Mouse (Mus musculus) B cell, adult 2 months (primary cell): ENCODE measurements around the gene Stpg2.
"Not testable (repeated sequence)": the region's sequence is repeated elsewhere in the genome, so short reads cannot be mapped to it uniquely, and the experiment has no call there.

Experiments used
- DNase-seq, 2 experiments: peaks; one replicate each; pipeline ENCODE4 v3.0.0; 2022

The Stpg2 gene

DNA sequence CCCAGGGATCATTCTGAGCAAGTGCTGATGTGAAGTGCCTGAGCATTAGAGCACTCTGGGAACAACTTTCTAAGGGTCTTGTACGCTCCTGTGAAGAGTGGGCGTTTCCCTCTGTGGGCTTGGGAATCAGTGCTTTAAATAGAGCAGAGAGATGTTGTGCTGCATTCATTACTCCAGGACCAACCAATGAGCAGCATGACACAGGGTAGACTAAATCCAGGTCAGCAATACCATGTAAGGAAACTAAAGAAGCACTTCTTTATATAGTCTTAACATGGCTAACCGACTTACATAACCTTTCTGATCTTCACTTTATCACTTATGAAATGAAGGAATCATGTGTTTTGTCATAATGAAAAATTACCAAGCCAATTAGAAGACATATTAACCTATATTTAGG, 290.4 kb downstream of the Stpg2 start:
- no peak for DNase-seq

DNA sequence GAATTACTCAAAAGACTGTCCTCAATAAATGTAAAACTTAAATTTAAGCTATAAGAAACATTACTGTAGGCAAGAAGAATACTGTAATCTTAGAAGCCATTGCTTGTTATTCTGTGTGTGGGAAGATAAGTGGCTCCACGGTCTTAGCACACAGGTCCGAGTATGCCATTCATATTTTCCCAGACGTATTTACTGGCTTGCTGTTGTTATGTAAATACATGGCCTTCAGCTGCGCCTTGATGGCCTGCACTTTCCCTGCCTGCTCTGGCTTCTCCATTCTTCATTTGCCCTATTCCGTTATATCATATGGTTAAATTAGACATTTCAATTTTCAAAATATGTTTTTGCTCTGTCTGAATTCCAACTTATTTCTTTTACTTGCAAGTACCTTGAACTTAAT, 296.7 kb downstream of the Stpg2 start:
- no peak for DNase-seq

DNA sequence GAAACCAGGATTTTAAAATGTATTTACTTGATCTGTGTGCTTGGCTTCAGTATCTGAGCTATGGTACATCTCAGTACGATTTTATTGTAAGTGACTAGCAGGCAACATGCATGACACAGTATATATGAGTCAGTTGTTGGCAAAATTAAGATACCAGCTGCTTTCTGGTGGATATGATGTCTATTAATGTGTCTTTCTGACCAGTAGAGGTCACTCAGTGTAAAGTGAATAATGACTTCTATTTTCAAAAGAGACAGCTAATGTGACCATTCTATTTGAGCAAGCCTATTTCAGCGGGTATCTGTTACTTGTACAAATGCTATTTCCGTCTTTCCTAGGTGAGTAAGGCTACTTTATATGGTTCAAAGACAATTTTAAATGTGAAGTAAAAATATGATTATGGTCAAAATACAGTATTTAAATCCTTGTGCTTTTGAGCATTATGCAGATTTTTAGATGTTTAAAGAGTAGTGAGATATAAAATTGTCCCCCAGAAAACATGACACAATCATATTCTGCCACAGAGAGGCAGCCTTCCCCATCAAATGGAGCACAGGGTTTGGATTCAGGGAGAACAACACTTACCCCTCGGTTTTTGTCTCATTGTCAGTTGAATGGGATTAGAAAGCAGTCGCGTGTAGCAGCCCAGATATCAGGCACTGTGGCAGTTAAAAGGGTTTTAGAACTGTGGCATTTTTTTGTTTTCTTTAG, 303.9 kb downstream of the Stpg2 start:
- DNase-seq, result no peak

DNA sequence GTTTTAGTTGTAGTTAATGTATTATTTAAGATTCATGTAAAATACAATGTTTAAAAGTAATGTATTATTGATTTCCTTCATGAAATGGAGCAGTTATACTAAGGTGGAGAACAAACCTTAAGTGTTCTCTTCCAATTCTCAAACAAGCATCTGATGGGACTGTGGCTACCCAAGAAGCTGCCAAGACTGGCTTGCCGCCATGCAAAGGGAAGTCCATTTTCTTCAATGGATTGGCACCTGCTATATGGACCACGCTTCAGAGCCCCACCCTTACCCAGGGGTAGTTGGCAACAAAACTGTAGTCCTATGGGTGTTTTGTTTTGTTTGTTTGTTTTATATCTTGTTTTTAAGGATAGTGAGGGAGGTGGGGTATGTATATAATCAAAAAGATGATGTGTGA, 373.0 kb downstream of the Stpg2 start:
- no peak for DNase-seq

DNA sequence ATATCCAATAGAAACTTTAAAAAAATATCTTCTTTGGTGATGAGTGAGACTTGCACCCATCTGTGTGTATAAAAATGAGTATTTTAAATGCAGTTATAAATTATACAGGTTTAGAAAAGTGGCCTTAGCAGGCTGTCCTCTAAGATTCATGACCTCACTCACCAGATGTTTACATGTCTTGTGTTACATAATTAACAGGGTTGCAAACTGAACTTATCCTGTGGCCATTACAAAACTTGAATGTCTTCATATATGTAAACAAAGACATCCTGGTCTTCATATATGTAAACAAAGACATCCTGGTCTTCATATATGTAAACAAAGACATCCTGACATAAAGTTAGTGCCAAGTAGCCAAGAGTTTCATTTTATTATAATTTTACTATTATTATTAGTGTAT, 375.8 kb downstream of the Stpg2 start:
- DNase-seq, result no peak

DNA sequence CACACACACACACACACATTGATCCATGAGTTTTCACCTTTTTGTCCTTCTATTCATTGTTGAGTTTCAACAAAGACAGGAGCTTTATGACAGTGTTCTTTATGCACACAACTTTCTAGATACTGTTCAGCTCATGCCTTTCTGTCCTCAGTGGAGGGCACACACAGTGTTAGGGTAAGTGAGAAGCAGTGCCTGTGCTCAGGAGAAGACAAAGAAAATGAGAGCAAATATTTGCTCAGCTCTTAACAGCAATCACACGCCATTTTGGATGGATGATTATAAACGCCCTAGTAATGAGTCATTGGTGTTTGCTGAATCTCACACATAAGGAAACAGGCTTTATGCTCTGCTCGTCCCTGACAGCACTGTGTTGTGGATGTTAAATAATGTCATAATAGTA, 394.0 kb downstream of the Stpg2 start:
- no peak for DNase-seq

DNA sequence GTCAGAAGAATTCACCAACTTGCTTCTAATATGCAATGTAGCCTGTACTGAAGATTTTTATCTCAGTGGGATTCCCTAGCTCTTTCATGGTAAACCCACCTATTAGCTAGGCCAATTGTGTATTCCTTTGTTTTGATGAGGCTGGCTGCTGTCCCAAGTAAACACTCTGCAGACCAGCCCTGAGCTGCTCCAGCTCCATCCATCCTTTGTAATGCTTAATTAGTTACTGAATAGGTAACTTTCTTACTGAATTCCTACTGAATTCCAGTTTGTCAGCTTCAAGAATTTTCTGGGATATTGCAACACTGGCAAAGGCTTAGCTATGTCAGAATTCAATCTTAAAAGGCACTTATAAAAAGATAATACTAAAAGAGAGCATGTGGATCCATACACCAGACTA, 402.8 kb downstream of the Stpg2 start:
- not testable (repeated sequence) for DNase-seq

DNA sequence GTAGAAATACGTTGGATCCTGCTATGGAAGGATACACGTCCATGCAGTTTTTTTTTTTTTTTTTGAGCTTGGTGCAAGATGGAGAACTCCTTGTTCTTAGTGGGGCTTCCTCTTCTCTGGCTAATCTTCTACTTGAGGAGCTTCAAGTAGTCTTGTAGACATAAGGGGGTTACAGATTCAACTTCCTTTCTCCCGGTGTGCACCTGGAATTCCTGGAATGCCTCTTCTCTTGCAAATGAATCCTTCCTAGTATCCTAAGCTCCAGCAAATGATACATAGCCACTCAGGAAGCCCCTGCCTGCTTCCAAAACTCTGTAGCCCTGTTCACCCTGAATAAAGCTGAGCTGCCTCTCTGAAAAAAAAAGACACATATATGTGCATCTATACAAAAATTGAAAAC, 409.1 kb downstream of the Stpg2 start:
- DNase-seq, result no peak

DNA sequence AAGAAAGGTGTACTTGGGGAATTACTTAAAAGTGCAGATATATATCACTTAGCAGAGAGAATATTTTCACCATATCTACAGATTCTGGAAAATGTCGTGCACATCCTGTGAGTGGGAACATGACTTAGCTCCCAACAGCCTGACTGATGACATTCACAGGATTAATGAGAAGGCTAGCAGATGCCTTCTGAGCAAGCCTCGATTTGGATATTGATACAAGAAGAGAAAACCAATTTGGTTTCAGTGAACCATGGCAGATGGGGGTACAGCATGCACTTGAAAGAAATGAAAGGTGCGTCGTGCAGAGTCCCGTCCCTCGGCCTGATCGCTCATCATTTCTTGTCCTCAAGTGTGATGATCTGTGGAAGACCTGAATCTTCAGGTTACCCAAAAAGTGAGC, 410.3 kb downstream of the Stpg2 start:
- DNase-seq, result no peak

DNA sequence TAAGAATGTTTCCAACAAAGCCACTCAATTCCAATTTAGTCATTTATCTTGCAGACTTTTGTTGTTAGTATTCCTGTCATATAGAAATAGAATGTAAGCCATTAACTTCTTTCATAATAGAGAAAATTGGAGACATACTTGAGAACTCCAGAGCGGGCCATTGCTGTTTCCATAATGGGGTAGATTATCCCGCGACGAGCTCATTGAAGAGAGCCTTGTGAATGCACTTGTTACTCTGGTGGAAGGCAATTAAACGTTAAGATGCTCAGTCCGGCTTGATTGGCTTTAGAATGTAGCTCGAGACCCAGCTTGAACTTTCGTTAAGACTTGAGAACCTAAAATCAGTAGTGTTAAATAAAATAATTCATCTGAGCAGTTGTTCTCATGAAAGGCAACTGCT, 432.4 kb downstream of the Stpg2 start:
- no peak for DNase-seq

DNA sequence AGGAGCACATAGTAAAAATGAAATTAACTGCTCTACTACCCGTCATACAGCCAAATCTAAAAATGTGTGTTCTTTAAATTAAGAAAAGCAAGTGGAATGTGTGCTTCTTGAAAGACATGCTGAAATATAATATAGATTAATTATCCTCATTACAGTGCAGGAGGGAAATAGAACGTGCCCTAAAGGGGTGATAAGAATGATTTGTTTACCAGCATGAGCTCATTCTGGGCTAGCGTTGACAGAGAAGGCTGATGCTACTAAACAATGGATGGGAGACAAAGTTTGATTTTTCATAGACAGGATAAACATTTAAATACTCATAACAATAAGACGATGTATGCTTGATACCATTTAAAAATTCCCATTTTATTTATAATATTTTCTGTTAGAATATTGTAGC, 446.0 kb downstream of the Stpg2 start:
- no peak for DNase-seq

DNA sequence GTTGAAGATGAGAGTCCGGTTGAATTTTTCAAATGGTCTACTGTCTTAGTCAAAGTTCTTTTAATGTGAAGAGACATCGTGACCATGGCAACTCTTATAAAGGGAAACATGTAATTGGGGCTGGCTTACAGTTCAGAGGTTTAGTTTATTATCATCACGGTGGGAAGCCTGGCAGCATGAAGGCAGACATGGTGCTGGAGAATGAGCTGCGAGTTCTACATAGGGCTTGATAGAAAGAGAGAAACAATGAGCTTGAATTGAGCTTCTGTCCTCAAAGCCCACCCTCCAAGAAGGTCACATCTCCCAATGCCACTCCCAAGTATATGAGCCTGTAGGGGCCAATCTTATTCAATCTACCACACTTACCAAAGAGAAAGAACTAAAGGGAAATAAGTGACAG, 453.9 kb downstream of the Stpg2 start:
- DNase-seq, result no peak

DNA sequence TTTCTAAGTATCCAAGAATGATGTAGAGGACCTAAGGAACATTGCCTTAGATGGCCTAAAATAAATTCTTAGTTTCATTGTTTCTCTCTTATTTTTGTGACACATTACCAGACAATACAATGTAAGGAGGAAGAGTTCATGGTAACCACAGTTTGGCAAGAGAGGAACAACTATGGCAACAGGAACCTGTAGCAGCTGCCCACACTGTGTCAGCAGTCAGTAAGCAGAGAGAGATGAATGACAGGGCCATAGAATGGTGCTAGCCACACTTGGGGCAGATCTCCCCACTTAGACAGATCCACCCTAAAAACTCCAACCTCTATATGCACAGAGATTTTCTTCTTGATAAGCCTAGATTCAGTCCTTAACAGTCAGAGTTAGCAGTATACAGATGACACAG, 456.7 kb downstream of the Stpg2 start:
- no peak for DNase-seq

DNA sequence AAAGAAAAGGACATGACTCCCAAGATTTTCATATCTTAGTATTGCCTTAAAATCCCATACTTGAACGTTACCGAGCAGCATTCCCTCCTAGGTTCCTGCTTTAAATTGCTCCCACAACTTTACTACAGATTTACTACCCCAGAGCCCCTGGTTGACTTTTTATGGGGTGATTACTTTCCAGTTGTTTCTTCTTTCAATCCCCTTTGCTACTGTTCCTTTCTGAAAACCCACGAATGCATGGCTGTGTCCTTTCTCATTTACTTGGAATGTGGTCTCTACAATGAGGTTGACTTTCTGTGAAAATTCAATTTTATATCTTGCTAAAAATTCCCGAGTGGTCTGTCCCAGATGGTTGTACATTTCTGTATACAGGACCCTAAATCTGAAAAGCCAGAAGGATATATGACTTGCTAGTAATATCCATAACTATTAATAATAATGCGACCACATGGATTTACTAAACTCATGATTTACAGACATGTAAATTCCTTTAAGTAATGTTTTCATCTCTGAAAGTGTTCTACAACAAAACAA, 458.3 kb downstream of the Stpg2 start:
- DNase-seq, result no peak

DNA sequence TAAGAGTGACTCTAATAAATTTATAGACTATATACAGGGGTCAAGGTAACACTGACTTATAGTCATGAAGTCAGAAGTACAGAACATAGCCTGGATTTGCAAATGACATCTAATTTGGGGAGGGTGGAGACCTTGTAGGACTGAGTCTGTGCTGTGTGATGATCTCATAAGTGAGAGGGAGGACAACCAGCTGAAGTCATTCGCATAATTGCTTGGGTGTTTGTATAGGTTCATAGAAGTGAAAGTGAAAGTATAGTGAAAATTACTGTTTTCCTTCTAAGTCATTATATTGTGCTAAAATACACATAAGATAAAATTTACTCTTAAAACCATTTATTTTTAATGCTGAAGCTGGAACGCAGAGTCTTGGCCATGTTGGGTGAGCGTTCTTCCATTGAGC, 459.6 kb downstream of the Stpg2 start:
- DNase-seq, result no peak

DNA sequence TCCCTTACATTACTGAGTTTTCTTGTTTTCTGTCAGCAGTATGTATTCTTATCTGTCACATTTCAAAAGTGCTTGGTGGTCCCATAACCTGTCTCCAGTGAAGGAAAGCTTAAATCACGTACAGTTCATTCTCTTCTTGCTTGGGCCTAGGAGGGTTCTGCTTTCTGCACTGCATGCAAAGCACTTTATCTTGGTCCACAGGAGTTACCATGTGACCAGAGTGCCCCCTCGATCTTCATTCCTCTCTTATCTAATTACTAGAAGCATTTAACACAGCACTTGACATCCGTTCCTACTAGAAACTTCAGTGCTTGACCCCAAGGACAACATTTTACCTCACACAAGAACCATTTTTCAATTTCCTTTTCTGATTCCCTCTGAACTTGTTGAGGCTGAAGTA, 470.7 kb downstream of the Stpg2 start:
- DNase-seq, result no peak

DNA sequence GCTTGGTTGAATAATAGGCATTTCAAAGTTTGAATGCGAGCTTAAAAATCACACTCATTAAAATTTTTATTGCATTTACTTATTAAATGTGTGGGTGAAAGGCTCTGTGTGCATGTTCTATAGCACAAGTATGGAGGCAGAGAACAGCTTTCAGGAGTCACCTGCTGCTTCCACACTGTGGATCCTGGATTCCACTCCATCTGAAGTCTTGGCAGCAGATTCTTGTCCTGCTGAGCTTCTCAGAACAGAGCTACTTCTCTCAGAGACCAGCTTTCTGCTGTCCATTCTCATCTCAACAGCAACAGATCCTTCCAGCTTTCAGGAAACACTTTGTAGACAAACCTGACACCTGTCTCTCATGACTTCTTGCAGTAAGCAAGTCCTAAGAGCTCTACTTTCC, 471.2 kb downstream of the Stpg2 start:
- DNase-seq, result no peak

DNA sequence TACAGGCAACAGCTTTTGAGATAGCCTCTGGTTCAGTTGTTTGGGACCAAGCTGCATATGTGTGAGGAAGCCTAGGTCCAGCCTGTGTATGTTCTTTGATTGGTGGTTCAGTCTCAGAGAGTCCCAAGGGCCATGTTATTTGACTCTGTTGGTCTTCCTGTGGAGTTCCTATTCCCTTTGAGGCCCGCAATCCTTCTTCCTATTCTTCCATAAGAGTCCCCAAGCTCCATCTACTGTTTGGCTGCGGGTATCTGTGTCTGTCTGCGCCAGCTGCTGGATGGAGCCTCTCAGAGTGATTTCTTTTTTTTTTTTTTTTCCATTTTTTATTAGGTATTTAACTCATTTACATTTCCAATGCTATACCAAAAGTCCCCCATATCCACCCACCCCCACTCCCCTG, 498.7 kb downstream of the Stpg2 start:
- not testable (repeated sequence) for DNase-seq

DNA sequence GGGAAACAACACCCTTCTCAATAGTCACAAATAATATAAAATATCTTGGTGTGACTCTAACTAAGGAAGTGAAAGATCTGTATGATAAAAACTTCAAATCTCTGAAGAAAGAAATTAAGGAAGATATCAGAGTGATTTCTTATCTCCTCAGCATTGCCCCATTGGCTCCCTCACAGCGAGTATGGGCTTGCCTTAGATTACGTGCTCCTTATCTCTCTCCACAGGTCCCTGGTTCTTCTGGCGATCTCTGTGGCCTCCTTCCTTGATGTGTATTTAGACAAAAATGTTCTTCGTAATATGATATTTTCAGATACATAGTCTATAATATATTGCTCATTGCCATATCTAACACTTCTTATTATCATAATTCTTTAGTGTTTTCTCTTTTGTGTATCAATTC, 501.9 kb downstream of the Stpg2 start:
- not testable (repeated sequence) for DNase-seq

DNA sequence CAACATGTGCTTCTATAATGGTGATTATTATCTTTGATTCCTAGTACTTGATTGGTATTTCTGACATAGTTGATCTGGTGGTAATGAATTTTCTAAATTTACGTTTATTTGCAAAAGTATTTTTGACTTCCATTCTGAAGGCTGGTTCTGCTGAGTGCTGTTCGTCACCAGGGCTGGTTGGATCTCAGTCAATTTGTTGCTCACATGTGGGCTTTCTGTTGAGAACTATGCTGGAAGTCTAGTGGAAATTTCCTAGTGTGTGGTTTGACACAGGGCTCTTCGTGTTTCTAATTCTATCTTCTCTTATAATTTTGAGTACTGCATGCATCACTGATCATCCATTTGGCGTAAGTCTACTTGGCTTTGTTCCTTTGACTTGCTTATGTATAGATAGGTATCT, 504.3 kb downstream of the Stpg2 start:
- DNase-seq, result no peak

DNA sequence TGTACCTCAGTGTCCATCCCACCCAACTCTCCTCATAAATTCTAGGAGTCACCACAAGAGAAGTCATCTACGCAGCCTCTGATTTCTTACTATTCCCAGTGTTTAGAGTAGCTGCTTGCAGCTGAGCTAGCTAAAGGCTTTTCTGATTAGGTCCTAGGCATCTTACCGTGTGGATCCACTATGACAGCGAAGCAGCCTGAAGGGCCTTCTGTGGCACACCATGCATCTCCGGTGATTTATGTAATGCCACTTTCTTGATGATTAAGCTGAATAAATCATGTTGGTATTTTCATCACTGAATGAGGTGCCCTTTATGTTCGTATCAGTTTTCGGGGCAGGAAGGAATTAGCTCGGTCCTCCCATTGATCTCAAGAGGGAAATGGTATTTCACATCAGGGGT, 523.3 kb downstream of the Stpg2 start:
- DNase-seq, result no peak

DNA sequence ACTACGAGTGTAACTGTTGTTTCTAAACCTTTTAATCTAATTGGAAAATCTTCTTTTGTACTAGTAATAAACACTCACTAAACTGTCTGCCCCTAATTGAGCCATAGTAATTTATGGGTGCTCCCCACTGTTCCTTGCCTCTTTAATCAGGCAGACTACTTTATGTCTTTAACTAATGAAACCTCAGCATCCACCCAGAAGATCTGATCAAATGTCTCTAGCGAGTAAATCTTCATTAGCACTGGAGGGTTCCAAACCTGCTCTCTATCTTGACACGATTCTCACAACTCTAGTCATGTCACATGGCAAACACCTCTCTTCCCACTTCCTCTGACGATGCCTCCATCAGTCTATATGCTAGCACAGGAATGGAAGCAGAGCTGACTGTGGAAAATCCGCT, 523.8 kb downstream of the Stpg2 start:
- DNase-seq, result no peak

DNA sequence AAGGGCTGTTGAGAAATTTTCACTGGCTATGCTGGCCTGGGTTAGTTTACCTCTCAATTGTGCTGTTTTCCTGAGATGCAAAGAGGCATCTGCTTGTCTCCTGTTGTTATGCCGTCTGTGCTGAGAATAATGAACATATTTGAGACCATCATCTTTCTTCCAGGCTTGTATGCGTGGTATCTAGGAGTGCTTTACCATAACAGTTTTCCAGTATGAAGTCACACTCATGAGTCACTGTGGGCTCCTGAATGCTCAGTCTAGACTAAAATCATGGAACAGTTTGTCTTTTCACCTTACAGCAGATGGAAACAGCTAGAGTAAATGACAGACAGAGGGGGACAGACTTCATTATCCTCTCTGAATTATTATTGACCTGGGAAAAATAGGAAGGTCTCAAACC, 527.7 kb downstream of the Stpg2 start:
- DNase-seq, result no peak

DNA sequence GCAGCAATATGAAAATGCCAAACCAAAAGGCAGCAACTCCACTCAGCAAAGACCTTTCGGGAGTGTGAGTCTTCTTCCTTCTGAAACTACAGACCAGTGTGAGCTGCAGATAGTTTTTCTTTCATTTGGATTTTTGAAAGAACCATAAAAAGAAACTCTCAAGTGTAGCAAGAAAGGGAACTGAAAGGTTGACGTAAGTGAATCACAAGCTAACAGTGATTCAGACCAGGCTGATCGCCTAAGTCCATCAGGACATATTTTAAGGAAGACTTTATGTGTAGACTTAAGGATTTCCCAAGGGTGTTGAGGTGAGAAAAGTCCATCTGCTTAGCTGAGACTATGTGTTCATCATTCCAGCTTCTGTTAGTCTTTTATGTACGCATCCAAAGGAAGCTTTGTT, 533.9 kb downstream of the Stpg2 start:
- no peak for DNase-seq
